Mouse (Mus musculus) E14TG2a.4 (cell line): ENCODE measurements around the gene Arhgef1.

ENCODE experiments used
- H3K27me3 ChIP-seq: 2 replicates; pipeline ENCODE4 v1.6.1; 2014; ENCODE audit warnings: low read length, control low read depth; ENCODE audit not compliant: insufficient read depth
- H3K36me3 ChIP-seq: 2 replicates; pipeline ENCODE4 v1.6.1; 2014; ENCODE audit warnings: low read length, control low read depth; ENCODE audit not compliant: insufficient read depth
- H3K4me1 ChIP-seq: replicated peaks from 2 replicates; pipeline ENCODE4 v1.6.1; 2014; ENCODE audit warnings: low read depth, low read length, control low read depth
- H3K4me3 ChIP-seq: replicated peaks from 2 replicates; pipeline ENCODE4 v1.5.1; 2014; ENCODE audit warnings: mild to moderate bottlenecking, low read length
- H3K9me3 ChIP-seq: 2 replicates; pipeline ENCODE4 v1.6.1; 2014; ENCODE audit warnings: low read length, control low read depth
- CTCF ChIP-seq: conservative IDR thresholded peaks from 2 replicates; pipeline ENCODE4 v1.5.1; 2014; ENCODE audit warnings: low read length
- NANOG ChIP-seq: IDR thresholded peaks from 2 replicates; pipeline ENCODE4 v1.6.1; 2014; ENCODE audit warnings: borderline replicate concordance, low read length, mixed read lengths
- POU5F1 ChIP-seq: IDR thresholded peaks from 2 replicates; pipeline ENCODE4 v1.6.1; 2014; ENCODE audit warnings: low read length, borderline replicate concordance

Gene Arhgef1

GRCm38 (mm10) chr7:24896269-24896668 lies 6.4 kb upstream of the Arhgef1 start:
- no peak for TF ChIP-seq POU5F1
- H3K4me1 ChIP-seq, result peaks cover 61% of the 10 kb centered on the region
- H3K9me3 ChIP-seq, result no peaks in the 10 kb centered on the region
- H3K27me3 ChIP-seq, result no peaks in the 10 kb centered on the region
- no peak overlapping the region for H3K4me3 ChIP-seq
- H3K36me3 ChIP-seq, result peaks cover 3% of the 10 kb centered on the region

GRCm38 (mm10) chr7:24897224-24897623 lies 5.5 kb upstream of the Arhgef1 start, which contains the start of gene Cd79a:
TSS of gene Cd79a (plus strand) at chr7:24897381.
- Histone ChIP-seq H3K4me1 (peaks cover 59% of the 10 kb centered on the region), H3K36me3 (no peaks in the 10 kb centered on the region), H3K4me3 (peak within 1 kb of the TSS; percentile 50), H3K27me3 (no peaks in the 10 kb centered on the region), H3K9me3 (no peaks in the 10 kb centered on the region)
- TF ChIP-seq POU5F1 (no peak), NANOG (no peak), CTCF (no peak)

GRCm38 (mm10) chr7:24897959-24898358 lies 4.8 kb upstream of the Arhgef1 start:
- Histone ChIP-seq H3K4me3 (no peak overlapping the region), H3K9me3 (no peaks in the 10 kb centered on the region), H3K36me3 (no peaks in the 10 kb centered on the region), H3K27me3 (no peaks in the 10 kb centered on the region), H3K4me1 (peaks cover 56% of the 10 kb centered on the region)
- TF ChIP-seq NANOG, result no peak
- TF ChIP-seq CTCF, result no peak
- TF ChIP-seq POU5F1, result no peak

- Histone ChIP-seq H3K9me3 (no peaks in the 10 kb centered on the region), H3K4me1 (peaks cover 78% of the 10 kb centered on the region), H3K27me3 (no peaks in the 10 kb centered on the region), H3K4me3 (no peak overlapping the region), H3K36me3 (no peaks in the 10 kb centered on the region)
- no peak for TF ChIP-seq NANOG
- TF ChIP-seq CTCF, result no peak
- TF ChIP-seq POU5F1, result no peak
Observed at GRCm38 (mm10) chr7:24901114-24901513, 1.6 kb upstream of the Arhgef1 start.

- Histone ChIP-seq H3K4me3 (peak overlapping the region; percentile 88; the same call in 1 of the 2 replicates), H3K4me1 (peaks cover 83% of the 10 kb centered on the region), H3K27me3 (no peaks in the 10 kb centered on the region), H3K9me3 (no peaks in the 10 kb centered on the region), H3K36me3 (no peaks in the 10 kb centered on the region)
- no peak for TF ChIP-seq NANOG
- TF ChIP-seq POU5F1, result no peak
Observed at GRCm38 (mm10) chr7:24901842-24902241, 870 bp upstream of the Arhgef1 start.

GRCm38 (mm10) chr7:24902264-24902629 lies 465 bp upstream of the Arhgef1 start:
- no peaks in the 10 kb centered on the region for H3K9me3 ChIP-seq

GRCm38 (mm10) chr7:24903444-24903825 lies 723 bp downstream of the Arhgef1 start:
- Histone ChIP-seq H3K4me1 (peaks cover 83% of the 10 kb centered on the region), H3K9me3 (no peaks in the 10 kb centered on the region), H3K27me3 (no peaks in the 10 kb centered on the region), H3K4me3 (peak overlapping the region; percentile 88), H3K36me3 (peaks cover 8% of the 10 kb centered on the region)
- TF ChIP-seq POU5F1, result no peak
- no peak for TF ChIP-seq CTCF
- TF ChIP-seq NANOG, result no peak

More at GRCm38 (mm10) chr7:24902264-24902629, 465 bp upstream of the Arhgef1 start:
- TF ChIP-seq CTCF, result no peak
- no peak for TF ChIP-seq NANOG
- no peak for TF ChIP-seq POU5F1
- Histone ChIP-seq H3K4me3 (peak overlapping the region; percentile 88), H3K36me3 (no peaks in the 10 kb centered on the region), H3K27me3 (no peaks in the 10 kb centered on the region), H3K4me1 (peaks cover 83% of the 10 kb centered on the region)

GRCm38 (mm10) chr7:24904070-24904483 lies 1.4 kb downstream of the Arhgef1 start:
- H3K27me3 ChIP-seq, result no peaks in the 10 kb centered on the region
- TF ChIP-seq POU5F1, result no peak
- no peak for TF ChIP-seq NANOG
- TF ChIP-seq CTCF, result no peak
- H3K4me1 ChIP-seq, result peaks cover 83% of the 10 kb centered on the region
- peaks cover 14% of the 10 kb centered on the region for H3K36me3 ChIP-seq
- peak overlapping the region; percentile 88 for H3K4me3 ChIP-seq
- no peaks in the 10 kb centered on the region for H3K9me3 ChIP-seq

GRCm38 (mm10) chr7:24904936-24905335 lies 2.2 kb downstream of the Arhgef1 start:
- TF ChIP-seq NANOG (no peak), CTCF (peak; percentile 49), POU5F1 (no peak)
- Histone ChIP-seq H3K4me3 (peak overlapping the region; percentile 88), H3K9me3 (no peaks in the 10 kb centered on the region), H3K27me3 (no peaks in the 10 kb centered on the region), H3K4me1 (peaks cover 78% of the 10 kb centered on the region), H3K36me3 (peaks cover 23% of the 10 kb centered on the region)
